In genomic region chr13:94630685-94631084, GRCm38 (mm10) we compare ENCODE assay signal across 23 mouse cellular contexts.
DNase-seq lines count a peak whose midpoint lies in the region; ATAC-seq and TF ChIP-seq lines count a peak whose summit lies in the region.
"Had no signal": no experiment of that assay in that cellular context is flagged by ENCODE, and none has a peak within 500 bp of the region (broad histone marks: within the 10 kb centered on the region; RNA-seq: fewer than 3 reads in every experiment).

No protein-coding gene starts in this region.

- DNase-seq in CH12.LX (ENCODE audit: extremely low read depth): peak; percentile 4
- DNase-seq in R1 (ENCODE audit: low read depth, low spot score): peak; percentile 64
- no peak for DNase-seq in left cerebral cortex, postnatal 36 days (ENCODE audit: low spot score in 2 of 2)
- DNase-seq in left cerebral cortex, adult 8-10 months (ENCODE audit: low spot score in 2 of 2): no peak
- no peak for DNase-seq in spleen, postnatal 4 days (ENCODE audit: low spot score in 2 of 2)
- DNase-seq: adrenal gland, adult 8-10 months; adrenal gland, postnatal 14 days; adrenal gland, postnatal 36 days; cerebellum, adult 11-12 months; cerebellum, adult 2 months; cerebellum, adult 9-10 months; cerebellum, postnatal 10 days; cerebellum, postnatal 25 days; forebrain, postnatal 0 days had no signal

- TF ChIP-seq EP300 in CH12.LX (IDR thresholded peaks at IDR 0.05; ENCODE audit: low read length): no peak

- TF ChIP-seq POLR2A in CH12.LX (IDR thresholded peaks at IDR 0.05; ENCODE audit: low read depth, low read length): no peak

- TF ChIP-seq CTCF in CH12.LX (conservative IDR thresholded peaks at IDR 0.05 in 1 of 2, IDR thresholded peaks at IDR 0.05 in 1 of 2; ENCODE audit: low read depth in 2 of 2, low read length in 2 of 2): no peak

- in situ Hi-C loops in CH12.LX (cut with MboI; ENCODE audit: low pct_ligation_motif_present, low pct_unique_long_range_greater_than_20kb, low sequenced_read_pairs): no loop called here

- no peak overlapping the region for H3K4me3 ChIP-seq in CH12.LX (replicated peaks in 1 of 3; ENCODE audit: low read depth in 2 of 3, low read length in 2 of 3, poor library complexity in 1 of 3)
- H3K4me3 ChIP-seq: embryonic facial prominence, embryonic 10.5 days; embryonic facial prominence, embryonic 12.5 days; forebrain, embryonic 13.5 days; forebrain, embryonic 15.5 days had no signal

- no peaks in the 10 kb centered on the region for H3K9me3 ChIP-seq in CH12.LX (replicated peaks; ENCODE audit: low read length)
- H3K9me3 ChIP-seq: embryonic facial prominence, embryonic 10.5 days; embryonic facial prominence, embryonic 12.5 days; forebrain, embryonic 13.5 days; forebrain, embryonic 15.5 days; G1E had no signal

- 0 out of 2 replicates have a peak, but pooled peaks have one; percentile 44 for ATAC-seq in granulocyte monocyte progenitor cell, adult 5-6 weeks (replicated peaks; ENCODE audit: poor library complexity, severe bottlenecking)
- 0 out of 2 replicates have a peak, but pooled peaks have one; percentile 31 for ATAC-seq in megakaryocyte progenitor cell, adult 5-6 weeks (replicated peaks; ENCODE audit: poor library complexity)
- ATAC-seq: activated CD4-positive, CD25-positive, alpha-beta regulatory T cell, adult 4 months; forebrain, embryonic 13.5 days; forebrain, embryonic 15.5 days; forebrain, postnatal 0 days; Patski had no signal

- no peak for TF ChIP-seq RAD21 in CH12.LX (IDR thresholded peaks at IDR 0.05; ENCODE audit: low read depth, low read length)

- peaks cover 5 to 16% of the 10 kb centered on the region in 2 experiments; a peak in 3 of 4 replicates for H3K4me1 ChIP-seq in CH12.LX (ENCODE audit: control insufficient read depth in 1 of 2, insufficient read depth in 2 of 2)
- H3K4me1 ChIP-seq: embryonic facial prominence, embryonic 10.5 days; embryonic facial prominence, embryonic 12.5 days; forebrain, embryonic 13.5 days had no signal

- dilution Hi-C loops in CH12.LX (cut with MboI; ENCODE audit: extremely low pct_ligation_motif_present, extremely low pct_unique_long_range_greater_than_20kb, low sequenced_read_pairs): no loop called here

- no peaks in the 10 kb centered on the region for H3K27me3 ChIP-seq in CH12.LX (replicated peaks)
- H3K27me3 ChIP-seq: embryonic facial prominence, embryonic 12.5 days; forebrain, embryonic 15.5 days had no signal

- intact Hi-C loops in left cerebral cortex, postnatal 36 days (cut with DNase I): no loop called here

- H3K9ac ChIP-seq in CH12.LX (ENCODE audit: insufficient read depth, low read depth): no peak overlapping the region
- H3K9ac ChIP-seq: embryonic facial prominence, embryonic 12.5 days; forebrain, embryonic 13.5 days; forebrain, embryonic 15.5 days; forebrain, postnatal 0 days had no signal

- no peaks in the 10 kb centered on the region for H3K36me3 ChIP-seq in CH12.LX (replicated peaks in 1 of 2; ENCODE audit: control insufficient read depth in 1 of 2, insufficient read depth in 1 of 2, low read length in 1 of 2)
- H3K36me3 ChIP-seq: embryonic facial prominence, embryonic 10.5 days; embryonic facial prominence, embryonic 12.5 days; forebrain, embryonic 15.5 days; G1E had no signal

- no peaks in the 10 kb centered on the region for H3K79me2 ChIP-seq in CH12.LX (replicated peaks; ENCODE audit: control insufficient read depth, extremely low read depth, insufficient read depth, poor library complexity, severe bottlenecking)

- H3K4me2 ChIP-seq in CH12.LX (ENCODE audit: insufficient read depth, low read depth, poor library complexity, severe bottlenecking): no peak overlapping the region
- H3K4me2 ChIP-seq: embryonic facial prominence, embryonic 12.5 days; forebrain, embryonic 13.5 days; forebrain, embryonic 15.5 days had no signal

- no peak overlapping the region for H3K27ac ChIP-seq in CH12.LX (ENCODE audit: insufficient read depth, low read depth)
- H3K27ac ChIP-seq: embryonic facial prominence, embryonic 10.5 days; embryonic facial prominence, embryonic 12.5 days; forebrain, embryonic 13.5 days; forebrain, embryonic 15.5 days had no signal

TF ChIP-seq in CH12.LX, 34 proteins besides CTCF, POLR2A, EP300 and RAD21:
- TF ChIP-seq MYC (IDR thresholded peaks at IDR 0.05; ENCODE audit: low read depth, low read length): no peak
TF ChIP-seq in CH12.LX: peak in this region for 0.

Comparison
In these comparisons a context has a peak if more than half of its experiments do, and no peak if none do; other contexts are left out.
1. DNase-seq: peak in CH12.LX (single experiment) and R1 (single experiment); none in left cerebral cortex, postnatal 36 days (0 of 2), left cerebral cortex, adult 8-10 months (0 of 2) and spleen, postnatal 4 days (0 of 2).